Mouse (Mus musculus): ENCODE measurements at regions not wholly inside any gene's neighbourhood (a gene's known extent, or its start where the extent isn't known, plus 50 kb on each side); places are given as distances from the start of the nearest gene placed in this dataset.

DNA sequence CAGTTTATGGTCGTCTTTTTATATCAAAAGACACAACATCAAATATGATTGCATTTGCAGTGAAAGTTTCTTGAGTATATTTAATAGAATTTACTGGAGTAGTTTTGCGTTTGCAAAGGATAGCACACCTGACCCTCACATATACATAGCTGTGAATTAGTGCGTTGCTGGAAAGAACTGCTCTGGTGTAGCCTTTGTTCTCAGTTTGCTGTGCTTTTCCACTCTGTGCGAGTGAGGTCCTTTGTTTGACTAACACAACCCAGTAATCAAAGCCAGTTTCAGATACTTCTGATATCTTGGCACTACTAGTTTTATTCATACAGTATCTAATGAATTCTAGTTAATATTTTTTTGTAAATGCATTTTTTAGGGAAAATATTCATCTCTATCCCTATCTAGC lies 84.7 kb downstream of the Trim52 start:
- no peaks in the 10 kb centered on the region for H3K4me1 ChIP-seq
- WGBS = 36% methylated on average over 4 of the region's 4 CpGs
- H3K9me3 ChIP-seq = no peaks in the 10 kb centered on the region
- H3K4me2 ChIP-seq (replicated peaks) = no peak overlapping the region
- H3K36me3 ChIP-seq = no peaks in the 10 kb centered on the region
- no peak overlapping the region for H3K9ac ChIP-seq (replicated peaks)
- no peaks in the 10 kb centered on the region for H3K27me3 ChIP-seq
- H3K4me3 ChIP-seq = no peak overlapping the region
- ATAC-seq (replicated peaks) = no peak
- no peak overlapping the region for H3K27ac ChIP-seq (replicated peaks)

DNA sequence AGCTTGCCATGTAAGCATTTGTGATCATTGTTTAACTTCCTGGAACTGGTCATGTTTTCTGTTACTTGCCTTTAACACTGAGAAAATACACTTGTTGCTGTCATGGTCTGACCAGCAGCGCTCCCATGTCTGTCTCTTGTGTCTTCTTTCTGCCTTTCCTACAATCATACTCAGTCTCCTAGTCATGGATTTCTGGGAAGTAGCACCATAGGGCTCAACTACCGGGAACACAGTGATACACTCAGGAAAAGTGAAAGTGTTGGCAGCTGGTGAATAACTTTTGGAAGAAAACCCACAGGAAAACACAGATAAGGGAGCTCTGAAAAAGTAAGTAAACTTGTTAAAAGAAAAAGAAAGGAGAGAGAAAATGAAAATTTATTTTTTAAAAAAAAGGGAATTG lies 87.6 kb downstream of the Trim52 start:
- ATAC-seq (replicated peaks) = no peak
- H3K27me3 ChIP-seq = no peaks in the 10 kb centered on the region
- 87% methylated on average over 2 of the region's 2 CpGs for WGBS

DNA sequence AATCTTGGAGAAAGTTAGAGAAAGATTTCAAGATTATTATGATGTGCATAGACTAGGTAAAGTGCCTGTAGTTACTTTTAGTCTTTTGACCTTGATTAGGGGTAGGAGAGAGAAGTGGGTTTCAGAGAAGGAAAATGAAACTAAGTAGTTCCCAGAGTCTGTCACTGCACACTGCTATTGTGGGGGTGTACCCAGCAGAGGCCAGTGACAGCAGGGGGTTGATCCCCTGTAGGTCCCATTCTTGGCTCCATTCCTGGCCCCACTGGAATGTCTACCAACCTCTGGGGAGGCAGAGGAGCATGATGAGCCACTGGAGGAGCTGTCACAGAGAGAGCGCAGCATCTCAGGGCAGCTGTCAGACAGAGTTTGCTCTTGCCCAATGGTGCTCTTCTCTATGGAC lies 88.1 kb downstream of the Trim52 start:
- 97% methylated on average over 1 of the region's 1 CpGs for WGBS
- H3K9ac ChIP-seq (replicated peaks) = no peak overlapping the region
- no peak overlapping the region for H3K27ac ChIP-seq (replicated peaks)
- H3K4me1 ChIP-seq = no peaks in the 10 kb centered on the region
- H3K27me3 ChIP-seq = no peaks in the 10 kb centered on the region
- H3K36me3 ChIP-seq = no peaks in the 10 kb centered on the region
- no peak for ATAC-seq (replicated peaks)
- no peak overlapping the region for H3K4me2 ChIP-seq (replicated peaks)
- H3K9me3 ChIP-seq = no peaks in the 10 kb centered on the region
- no peak overlapping the region for H3K4me3 ChIP-seq

More for the DNA sequence above, 87.6 kb downstream of the Trim52 start:
- Histone ChIP-seq H3K9ac (replicated peaks) (no peak overlapping the region), H3K4me3 (no peak overlapping the region), H3K4me1 (no peaks in the 10 kb centered on the region), H3K4me2 (replicated peaks) (no peak overlapping the region), H3K9me3 (no peaks in the 10 kb centered on the region), H3K36me3 (no peaks in the 10 kb centered on the region), H3K27ac (replicated peaks) (no peak overlapping the region)

GRCm38 (mm10) chr14:106197826-106198225 lies 91.8 kb downstream of the Trim52 start:
- H3K27me3 ChIP-seq = no peaks in the 10 kb centered on the region
- no peak for ATAC-seq (replicated peaks)
- no peak overlapping the region for H3K4me2 ChIP-seq (replicated peaks)
- WGBS = 84% methylated on average over 1 of the region's 1 CpGs
- no peaks in the 10 kb centered on the region for H3K36me3 ChIP-seq
- no peak overlapping the region for H3K4me3 ChIP-seq
- no peaks in the 10 kb centered on the region for H3K4me1 ChIP-seq
- no peak overlapping the region for H3K27ac ChIP-seq (replicated peaks)
- no peak overlapping the region for H3K9ac ChIP-seq (replicated peaks)
- H3K9me3 ChIP-seq = no peaks in the 10 kb centered on the region

GRCm38 (mm10) chr14:106199109-106199508 lies 93.1 kb downstream of the Trim52 start:
- Histone ChIP-seq H3K9me3 (no peaks in the 10 kb centered on the region), H3K27me3 (no peaks in the 10 kb centered on the region), H3K27ac (replicated peaks) (no peak overlapping the region), H3K4me3 (no peak overlapping the region), H3K4me1 (no peaks in the 10 kb centered on the region), H3K36me3 (no peaks in the 10 kb centered on the region), H3K9ac (replicated peaks) (no peak overlapping the region), H3K4me2 (replicated peaks) (no peak overlapping the region)
- ATAC-seq (replicated peaks) = no peak
- WGBS = 91% methylated on average over 2 of the region's 2 CpGs

- Histone ChIP-seq H3K27me3 (no peaks in the 10 kb centered on the region), H3K4me3 (no peak overlapping the region), H3K27ac (replicated peaks) (no peak overlapping the region), H3K9ac (replicated peaks) (no peak overlapping the region), H3K4me1 (no peaks in the 10 kb centered on the region), H3K9me3 (no peaks in the 10 kb centered on the region), H3K4me2 (replicated peaks) (no peak overlapping the region), H3K36me3 (no peaks in the 10 kb centered on the region)
- 14% methylated on average over 1 of the region's 1 CpGs for WGBS
- ATAC-seq (replicated peaks) = no peak
Measured at GRCm38 (mm10) chr14:106199536-106200319, 93.7 kb downstream of the Trim52 start.

DNA sequence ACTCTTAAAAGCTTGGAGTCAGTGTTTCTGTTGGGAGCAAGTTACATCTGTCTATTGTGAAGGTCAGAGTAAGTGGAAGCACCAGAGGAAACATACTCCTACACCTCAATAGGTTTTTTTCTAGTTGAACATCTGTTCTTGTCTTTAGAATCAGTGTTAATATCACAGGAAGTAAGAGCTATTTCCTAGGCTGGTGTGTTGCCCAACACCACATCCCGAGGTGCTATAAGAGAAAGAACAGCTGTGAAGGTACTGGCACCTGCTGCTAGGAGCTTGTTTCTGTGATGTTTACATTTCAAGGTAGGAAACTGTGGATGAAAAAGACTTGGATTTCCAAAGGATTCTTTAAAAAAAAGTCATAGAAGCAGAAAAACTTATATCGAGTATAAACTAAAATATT lies 105.1 kb downstream of the Trim52 start:
- no peaks in the 10 kb centered on the region for H3K4me1 ChIP-seq
- ATAC-seq (replicated peaks) = no peak
- no peak overlapping the region for H3K4me2 ChIP-seq (replicated peaks)
- no peak overlapping the region for H3K9ac ChIP-seq (replicated peaks)
- H3K27me3 ChIP-seq = no peaks in the 10 kb centered on the region
- H3K36me3 ChIP-seq = no peaks in the 10 kb centered on the region
- 84% methylated on average over 2 of the region's 2 CpGs for WGBS
- no peaks in the 10 kb centered on the region for H3K9me3 ChIP-seq
- H3K27ac ChIP-seq (replicated peaks) = no peak overlapping the region
- H3K4me3 ChIP-seq = no peak overlapping the region

DNA sequence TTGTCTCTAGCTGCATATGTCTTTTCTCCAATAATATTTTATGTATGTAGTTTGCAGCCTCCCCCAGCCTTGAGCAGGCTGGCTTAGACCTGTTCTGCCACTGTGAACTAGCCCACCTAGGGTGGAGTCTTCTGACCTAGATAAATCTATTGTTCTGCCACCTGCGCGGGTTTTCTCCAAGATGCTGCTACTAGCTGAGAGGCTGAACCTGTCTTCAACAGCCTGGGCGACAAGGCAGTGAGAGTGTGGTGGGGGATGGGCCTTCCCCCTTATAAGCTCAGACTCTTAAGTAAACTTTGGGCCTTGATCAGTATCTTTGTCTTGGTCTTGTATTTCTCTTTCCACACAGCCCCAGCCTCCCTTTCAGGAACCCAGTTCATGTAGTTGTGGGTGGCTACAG lies 111.7 kb downstream of the Trim52 start:
- Histone ChIP-seq H3K9ac (replicated peaks) (no peak overlapping the region), H3K36me3 (no peaks in the 10 kb centered on the region), H3K4me1 (no peaks in the 10 kb centered on the region), H3K27ac (replicated peaks) (no peak overlapping the region), H3K4me2 (replicated peaks) (no peak overlapping the region), H3K4me3 (no peak overlapping the region), H3K27me3 (no peaks in the 10 kb centered on the region), H3K9me3 (no peaks in the 10 kb centered on the region)
- no peak for ATAC-seq (replicated peaks)
- WGBS = 84% methylated on average over 3 of the region's 3 CpGs

DNA sequence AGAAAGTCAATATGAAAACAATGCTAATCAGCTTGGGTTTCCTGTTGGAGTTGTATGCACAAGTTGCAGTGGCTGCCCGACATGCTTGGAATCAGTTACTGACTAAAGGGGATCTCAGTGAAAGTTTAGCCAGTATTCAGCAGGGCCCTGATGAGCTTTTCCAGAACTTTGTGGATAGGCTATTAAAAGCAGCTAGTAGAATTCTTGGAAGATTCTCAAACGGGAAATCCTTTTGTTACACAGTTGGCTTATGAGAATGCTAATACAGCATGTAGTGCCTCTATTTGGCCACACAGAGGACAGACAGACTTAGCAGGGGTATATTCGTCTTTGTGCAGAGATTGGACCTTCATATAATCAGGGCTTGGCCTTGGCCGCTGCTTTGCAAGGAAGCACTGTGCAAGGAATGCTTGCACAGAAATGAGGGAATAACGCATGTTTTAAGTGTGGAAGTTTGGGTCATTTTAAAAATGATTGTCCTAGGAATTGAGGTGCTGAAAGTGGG lies 113.3 kb downstream of the Trim52 start:
- no peak overlapping the region for H3K9ac ChIP-seq (replicated peaks)
- ATAC-seq (replicated peaks) = no peak
- no peaks in the 10 kb centered on the region for H3K27me3 ChIP-seq
- H3K27ac ChIP-seq (replicated peaks) = no peak overlapping the region
- WGBS = 87% methylated on average over 5 of the region's 5 CpGs
- H3K4me2 ChIP-seq (replicated peaks) = no peak overlapping the region
- no peaks in the 10 kb centered on the region for H3K4me1 ChIP-seq
- no peaks in the 10 kb centered on the region for H3K36me3 ChIP-seq
- no peaks in the 10 kb centered on the region for H3K9me3 ChIP-seq
- no peak overlapping the region for H3K4me3 ChIP-seq

DNA sequence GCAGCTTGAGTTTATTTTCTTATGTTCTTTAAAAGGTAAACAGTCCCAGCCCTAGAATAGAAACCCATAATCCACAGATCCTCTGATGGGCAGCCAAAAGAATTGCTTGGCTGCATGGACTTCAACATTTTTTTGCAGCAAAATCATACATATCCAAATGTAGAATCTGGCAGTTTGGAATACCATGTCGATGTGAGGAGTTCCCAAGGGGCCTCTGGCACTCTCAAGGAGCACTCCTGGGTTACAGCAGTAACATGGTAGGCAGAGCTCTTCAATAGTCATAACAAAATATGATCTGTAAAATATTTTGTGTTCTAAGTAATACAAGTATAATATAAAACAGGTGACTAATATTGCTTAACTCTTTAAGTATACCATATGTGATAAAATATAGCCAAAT lies 119.4 kb downstream of the Trim52 start:
- Histone ChIP-seq H3K4me1 (no peaks in the 10 kb centered on the region), H3K36me3 (no peaks in the 10 kb centered on the region), H3K4me3 (no peak overlapping the region), H3K9me3 (no peaks in the 10 kb centered on the region), H3K27me3 (no peaks in the 10 kb centered on the region), H3K27ac (replicated peaks) (no peak overlapping the region), H3K4me2 (replicated peaks) (no peak overlapping the region), H3K9ac (replicated peaks) (no peak overlapping the region)
- no peak for ATAC-seq (replicated peaks)
- 81% methylated on average over 1 of the region's 1 CpGs for WGBS

DNA sequence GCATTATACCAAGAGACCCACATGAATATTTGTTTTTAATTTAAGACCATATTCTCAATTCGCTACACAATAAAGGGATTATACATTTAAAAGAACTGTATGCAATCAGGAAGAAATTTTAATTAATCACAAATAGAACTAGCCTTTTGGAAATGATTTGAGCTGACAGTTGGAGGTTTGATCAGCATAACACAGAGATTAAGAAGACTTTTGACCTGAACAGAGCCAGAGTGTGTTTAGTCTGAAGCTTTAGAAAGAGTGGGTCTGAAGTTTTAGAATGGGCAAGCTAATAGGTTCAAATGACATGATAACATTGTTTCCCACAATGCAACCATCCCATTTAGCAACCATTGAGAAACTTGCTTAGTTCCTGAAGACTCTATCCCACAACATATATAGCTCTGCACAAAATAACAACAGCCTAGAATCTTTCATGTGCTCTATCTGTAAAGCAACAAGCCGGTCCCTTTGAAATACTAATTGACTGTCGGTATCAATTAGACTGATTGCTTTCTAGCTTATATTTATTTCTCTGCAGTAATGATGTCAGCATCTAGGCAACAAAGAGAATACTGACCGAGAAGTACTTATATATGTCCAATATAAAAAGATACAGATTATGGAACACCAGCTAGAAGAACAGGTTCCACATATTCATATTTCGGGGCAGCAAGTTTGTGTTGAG lies 135.9 kb downstream of the Trim52 start:
- no peaks in the 10 kb centered on the region for H3K27me3 ChIP-seq
- H3K4me3 ChIP-seq = no peak overlapping the region
- WGBS = 89% methylated on average over 5 of the region's 5 CpGs
- no peak overlapping the region for H3K27ac ChIP-seq (replicated peaks)
- H3K9ac ChIP-seq (replicated peaks) = no peak overlapping the region
- no peaks in the 10 kb centered on the region for H3K9me3 ChIP-seq
- no peaks in the 10 kb centered on the region for H3K4me1 ChIP-seq
- ATAC-seq (replicated peaks) = no peak
- H3K4me2 ChIP-seq (replicated peaks) = no peak overlapping the region
- H3K36me3 ChIP-seq = no peaks in the 10 kb centered on the region

DNA sequence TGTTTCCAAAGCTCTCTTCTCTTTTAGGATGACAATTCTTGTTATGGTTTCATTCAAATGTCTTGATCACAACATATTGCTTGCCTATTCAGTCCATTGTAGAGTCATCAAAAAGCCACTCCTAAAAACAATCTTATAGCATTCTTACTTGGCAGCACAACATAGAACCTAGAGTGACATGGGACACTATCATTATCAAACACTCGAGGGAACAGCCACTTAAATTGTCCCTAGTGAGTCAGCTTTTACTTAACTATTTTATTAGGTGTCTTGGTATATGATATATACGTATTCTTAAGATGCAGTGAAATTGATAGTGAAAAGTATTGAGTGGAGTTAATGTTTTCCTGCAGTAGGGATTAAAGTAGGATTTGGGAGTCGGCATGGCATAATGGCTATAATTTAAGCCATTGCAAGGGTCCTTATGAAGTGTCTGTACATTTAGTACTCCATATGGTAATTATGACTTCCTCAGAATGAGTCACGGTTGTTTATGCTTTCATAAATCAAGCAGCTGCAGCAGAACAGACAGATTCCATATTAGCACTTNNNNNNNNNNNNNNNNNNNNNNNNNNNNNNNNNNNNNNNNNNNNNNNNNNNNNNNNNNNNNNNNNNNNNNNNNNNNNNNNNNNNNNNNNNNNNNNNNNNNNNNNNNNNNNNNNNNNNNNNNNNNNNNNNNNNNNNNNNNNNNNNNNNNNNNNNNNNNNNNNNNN lies 153.6 kb downstream of the Trim52 start:
- Histone ChIP-seq H3K9ac (replicated peaks) (no peak overlapping the region), H3K4me3 (no peak overlapping the region), H3K27ac (replicated peaks) (no peak overlapping the region), H3K27me3 (no peaks in the 10 kb centered on the region), H3K36me3 (no peaks in the 10 kb centered on the region), H3K9me3 (no peaks in the 10 kb centered on the region), H3K4me2 (replicated peaks) (no peak overlapping the region), H3K4me1 (no peaks in the 10 kb centered on the region)
- no peak for ATAC-seq (replicated peaks)
- 68% methylated on average over 4 of the region's 4 CpGs for WGBS
